Mouse (Mus musculus) regulatory T cell (primary cell): ENCODE measurements at regions not wholly inside any gene's neighbourhood (a gene's known extent, or its start where the extent isn't known, plus 50 kb on each side); places are given as distances from the start of the nearest gene placed in this dataset.

ENCODE experiments used
- in situ Hi-C: fragments of 300-600 bp; cut with MboI, MseI; formaldehyde crosslinking; loops from one replicate; pipeline ENCODE4 v1.15.1; 2025; ENCODE audit warnings: high pct_unique_total_duplicates

- in situ Hi-C loops = loop anchor here (5.0 kb wide), 1 partner anchor 60 kb away; no protein-coding TSS in a partner anchor
Observed at GRCm38 (mm10) chr3:104712711-104713110, 68.1 kb upstream of the Ppm1j start.

- in situ Hi-C loops = loop anchor here (5.0 kb wide), 1 partner anchor 58 kb away; no protein-coding TSS in a partner anchor
Observed at GRCm38 (mm10) chr3:104713836-104714631, 66.8 kb upstream of the Ppm1j start.

- in situ Hi-C loops = loop anchor here (5.0 kb wide), 1 partner anchor 57 kb away; no protein-coding TSS in a partner anchor
Observed at GRCm38 (mm10) chr3:104714679-104715326, 66.1 kb upstream of the Ppm1j start.
